Mouse (Mus musculus) liver, adult 2 months (tissue): ENCODE measurements around the gene Cdh22. TPM values are rescaled to one million over a fixed set of nuclear protein-coding genes. Genes with fewer than 3 reads are reported as not detected.

Source experiments
- DNase-seq: peaks from one replicate; pipeline ENCODE4 v3.0.0-alpha.2; 2011; ENCODE audit warnings: low read depth, low spot score; ENCODE audit errors: extremely low read depth
- H3K27ac ChIP-seq: fragments of 200-500 bp; replicated peaks from 2 replicates; pipeline ENCODE4 v1.5.1; 2012; ENCODE audit warnings: low read depth, mild to moderate bottlenecking, control low read depth, inconsistent platforms, low read length; ENCODE audit not compliant: insufficient read depth
- H3K27me3 ChIP-seq: fragments of 200-500 bp; 2 replicates; pipeline ENCODE4 v1.6.1; 2012; ENCODE audit warnings: mild to moderate bottlenecking, moderate library complexity, low read length, inconsistent platforms; ENCODE audit not compliant: control insufficient read depth, insufficient read depth
- H3K36me3 ChIP-seq: fragments of 200-500 bp; 2 replicates; pipeline ENCODE4 v1.6.1; 2012; ENCODE audit warnings: low read length, inconsistent platforms; ENCODE audit not compliant: control insufficient read depth, insufficient read depth
- H3K4me1 ChIP-seq: fragments of 200-500 bp; 2 replicates; pipeline ENCODE4 v1.6.1; 2011; ENCODE audit warnings: low read length; ENCODE audit not compliant: control insufficient read depth, insufficient read depth
- H3K4me3 ChIP-seq: fragments of 200-500 bp; 2 replicates; pipeline ENCODE4 v1.5.1; 2011; ENCODE audit warnings: low read depth, mild to moderate bottlenecking, control low read depth, low read length, moderate library complexity; ENCODE audit not compliant: insufficient read depth
- H3K79me2 ChIP-seq: fragments of 200-500 bp; 2 replicates; pipeline ENCODE4 v1.6.1; 2012; ENCODE audit warnings: inconsistent platforms, mild to moderate bottlenecking, low read length, moderate library complexity; ENCODE audit not compliant: control insufficient read depth, insufficient read depth
- H3K9ac ChIP-seq: fragments of 200-500 bp; 2 replicates; pipeline ENCODE4 v1.6.1; 2012; ENCODE audit warnings: low read depth, mild to moderate bottlenecking, control low read depth, inconsistent platforms, low read length
- CTCF ChIP-seq: fragments of 200-500 bp; IDR thresholded peaks from 2 replicates; pipeline ENCODE4 v1.5.1; 2011; ENCODE audit warnings: low read depth, low read length, control low read depth
- POLR2A ChIP-seq: fragments of 200-500 bp; IDR thresholded peaks from 2 replicates; pipeline ENCODE4 v1.6.1; 2011; ENCODE audit warnings: low read length, control low read depth; ENCODE audit not compliant: insufficient read depth; ENCODE audit errors: extremely low read depth
- WGBS: fragments of 180-500 bp; shearing (Covaris S2); methylation state at CpG from one replicate; pipeline ENCODE4 v1.1.7; 2018; 5-methylcytosine and 5-hydroxymethylcytosine counted together
- polyA plus RNA-seq: library from polyadenylated mRNA; depleted of rRNA; stranded (reverse); fragments of >200 nt; gene quantifications from 2 replicates; pipeline ENCODE4 v1.2.3, GENCODE M21; 2012
- total RNA-seq: library from RNA; depleted of rRNA; stranded (reverse); fragments of >200 nt; gene quantifications from 2 replicates; pipeline ENCODE4 v1.2.3, GENCODE M21; 2014

The Cdh22 gene
- total and polyA plus RNA-seq, 2 experiments: not detected

DNA sequence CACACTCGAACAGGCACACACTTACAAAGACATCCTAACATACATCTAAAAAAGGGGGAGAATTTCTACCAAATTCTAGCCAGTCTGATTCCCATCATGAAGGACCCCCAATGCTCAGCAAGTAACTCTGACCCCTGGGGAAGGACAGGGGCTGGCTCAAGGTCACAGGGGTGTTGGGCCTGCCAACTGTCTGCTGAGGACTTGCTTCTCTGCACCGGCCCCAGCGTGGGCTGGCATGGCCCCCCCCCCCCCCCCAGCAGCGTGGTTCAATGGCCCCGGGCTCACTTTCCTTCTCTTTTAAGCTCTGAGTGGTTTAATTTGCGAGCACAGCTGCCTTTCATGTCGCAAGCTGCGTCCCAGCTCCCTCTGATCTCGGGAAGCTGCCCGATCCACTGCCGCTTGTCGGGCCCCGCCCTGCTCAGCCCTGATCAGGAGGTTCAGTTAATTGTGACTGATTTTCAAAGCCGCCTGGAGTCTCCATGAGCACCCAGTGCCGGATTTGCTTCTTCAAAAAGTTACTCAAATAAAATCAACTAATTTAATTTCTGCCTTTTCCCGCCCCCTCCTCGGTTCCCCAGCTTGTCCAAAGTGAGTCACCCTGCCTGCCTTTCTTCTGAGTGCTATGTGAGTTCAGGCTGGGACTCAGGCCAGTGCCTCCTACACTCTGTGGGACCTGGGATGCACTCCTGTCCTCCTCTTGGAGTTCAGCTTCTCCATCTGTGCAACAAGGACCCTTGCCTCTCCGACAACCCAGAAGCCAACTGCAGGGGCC lies 67.8 kb downstream of the Cdh22 start:
- no peaks in the 10 kb centered on the region for H3K4me1 ChIP-seq
- no peak overlapping the region for H3K4me3 ChIP-seq
- H3K9ac ChIP-seq: no peak overlapping the region
- H3K79me2 ChIP-seq: no peaks in the 10 kb centered on the region
- no peak overlapping the region for H3K27ac ChIP-seq
- no peak for DNase-seq
- no peaks in the 10 kb centered on the region for H3K36me3 ChIP-seq
- TF ChIP-seq POLR2A (no peak), CTCF (no peak)
- 15% methylated on average over 17 of the region's 18 CpGs for WGBS
- no peaks in the 10 kb centered on the region for H3K27me3 ChIP-seq

DNA sequence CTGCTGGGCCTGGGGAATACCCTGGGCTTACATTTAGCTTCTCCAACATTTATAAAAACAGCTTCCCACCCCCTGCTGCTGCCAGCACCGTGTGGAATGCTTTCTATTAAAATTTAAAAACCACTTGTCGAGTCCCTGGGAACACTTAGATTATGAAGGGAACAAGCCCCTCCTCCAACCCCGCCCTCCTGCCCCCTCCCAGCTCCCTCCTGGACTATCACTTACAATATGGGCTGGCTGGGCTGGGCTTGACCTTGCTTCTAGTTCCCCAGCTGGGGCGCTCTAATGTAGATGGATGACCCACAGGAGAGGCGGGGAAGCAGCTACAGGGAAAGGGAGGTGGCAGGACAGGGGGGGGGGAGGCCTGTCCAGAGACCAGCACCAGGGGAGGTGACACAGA lies 72.4 kb downstream of the Cdh22 start:
- WGBS: 12% methylated on average over 5 of the region's 5 CpGs
- Histone ChIP-seq H3K36me3 (no peaks in the 10 kb centered on the region), H3K27me3 (no peaks in the 10 kb centered on the region), H3K79me2 (no peaks in the 10 kb centered on the region), H3K4me1 (no peaks in the 10 kb centered on the region), H3K4me3 (no peak overlapping the region), H3K27ac (no peak overlapping the region), H3K9ac (no peak overlapping the region)
- no peak for TF ChIP-seq POLR2A
- no peak for TF ChIP-seq CTCF
- DNase-seq: no peak

DNA sequence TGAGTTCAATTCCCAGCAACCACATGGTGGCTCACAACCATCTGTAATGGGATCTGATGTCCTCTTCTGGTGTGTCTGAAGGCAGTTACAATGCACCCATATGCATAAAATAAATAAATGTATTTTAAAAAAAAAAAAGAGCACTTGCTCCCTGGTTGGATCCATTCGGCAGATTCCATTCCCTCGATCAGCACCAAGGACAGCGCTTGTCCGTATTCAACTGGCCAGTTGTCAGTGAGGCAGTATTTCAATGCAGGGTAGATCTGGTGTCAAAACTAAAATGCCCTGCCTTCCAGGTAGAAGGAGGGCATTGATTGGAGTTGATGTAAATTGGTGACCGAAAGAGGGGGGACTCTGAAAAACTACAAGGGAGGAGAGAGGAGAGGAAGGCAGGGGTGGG lies 74.2 kb downstream of the Cdh22 start:
- no peaks in the 10 kb centered on the region for H3K27me3 ChIP-seq
- H3K4me1 ChIP-seq: no peaks in the 10 kb centered on the region
- H3K27ac ChIP-seq: no peak overlapping the region
- no peak overlapping the region for H3K9ac ChIP-seq
- no peaks in the 10 kb centered on the region for H3K79me2 ChIP-seq
- no peak overlapping the region for H3K4me3 ChIP-seq
- WGBS: 15% methylated on average over 5 of the region's 5 CpGs
- H3K36me3 ChIP-seq: no peaks in the 10 kb centered on the region
- DNase-seq: no peak
- no peak for TF ChIP-seq POLR2A
- TF ChIP-seq CTCF: no peak

DNA sequence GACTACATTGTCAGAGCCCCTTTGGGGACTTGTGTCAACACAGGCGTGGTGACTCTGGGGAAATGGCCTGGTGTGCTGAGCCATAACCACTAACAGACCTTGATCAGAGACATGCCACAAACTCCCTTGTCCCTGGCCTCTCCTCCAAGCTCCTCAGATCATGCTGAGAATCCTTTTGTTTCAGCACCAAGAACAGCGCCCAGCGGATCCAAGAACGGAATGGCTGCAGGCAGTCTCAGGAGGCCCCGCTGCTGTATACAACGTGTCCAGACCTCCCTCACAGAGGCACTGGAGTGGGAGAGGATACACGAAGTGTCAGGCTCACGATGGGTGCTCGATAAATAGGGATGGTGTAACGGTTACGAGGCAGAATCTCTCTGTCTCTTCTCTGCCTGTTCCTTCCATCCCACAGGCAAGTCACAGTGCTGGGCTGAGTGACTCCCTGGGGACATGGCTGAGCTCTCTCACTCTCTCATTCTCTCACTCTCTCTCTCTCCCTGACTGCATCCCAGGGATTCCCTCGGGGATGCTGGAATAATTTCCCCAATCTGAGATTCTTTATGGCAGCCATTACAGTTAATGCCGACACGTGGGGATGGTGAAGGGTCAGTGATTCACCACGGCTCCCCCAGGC lies 75.5 kb downstream of the Cdh22 start:
- TF ChIP-seq POLR2A (no peak), CTCF (no peak)
- H3K9ac ChIP-seq: no peak overlapping the region
- WGBS: 19% methylated on average over 15 of the region's 15 CpGs
- no peak for DNase-seq
- no peak overlapping the region for H3K27ac ChIP-seq
- no peaks in the 10 kb centered on the region for H3K36me3 ChIP-seq
- H3K4me1 ChIP-seq: no peaks in the 10 kb centered on the region
- no peak overlapping the region for H3K4me3 ChIP-seq
- H3K79me2 ChIP-seq: no peaks in the 10 kb centered on the region
- H3K27me3 ChIP-seq: no peaks in the 10 kb centered on the region

DNA sequence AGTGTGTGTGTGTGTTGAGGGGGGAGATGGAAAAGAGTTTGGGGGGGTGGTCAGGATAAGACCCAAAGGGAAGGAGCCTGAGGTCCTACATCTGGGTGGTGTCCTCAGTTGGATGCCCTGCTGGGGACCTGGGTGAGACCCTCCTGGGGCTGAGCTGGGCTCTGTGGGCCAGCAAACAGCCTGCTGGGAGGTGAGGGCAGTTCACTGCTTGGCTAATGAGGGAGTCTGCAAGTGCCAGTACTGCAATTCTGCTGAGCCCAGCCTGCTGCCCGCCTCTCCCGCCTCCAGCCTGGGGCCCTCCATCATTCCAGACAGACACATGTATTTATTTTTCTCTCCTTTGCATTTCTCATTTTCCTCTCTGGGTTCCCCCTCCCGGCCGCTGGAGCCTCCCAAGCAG lies 76.3 kb downstream of the Cdh22 start:
- no peak overlapping the region for H3K4me3 ChIP-seq
- no peak overlapping the region for H3K9ac ChIP-seq
- DNase-seq: no peak
- H3K79me2 ChIP-seq: no peaks in the 10 kb centered on the region
- H3K27ac ChIP-seq: no peak overlapping the region
- no peaks in the 10 kb centered on the region for H3K27me3 ChIP-seq
- no peaks in the 10 kb centered on the region for H3K4me1 ChIP-seq
- no peaks in the 10 kb centered on the region for H3K36me3 ChIP-seq
- WGBS: 70% methylated on average over 4 of the region's 4 CpGs
- no peak for TF ChIP-seq CTCF
- TF ChIP-seq POLR2A: no peak

DNA sequence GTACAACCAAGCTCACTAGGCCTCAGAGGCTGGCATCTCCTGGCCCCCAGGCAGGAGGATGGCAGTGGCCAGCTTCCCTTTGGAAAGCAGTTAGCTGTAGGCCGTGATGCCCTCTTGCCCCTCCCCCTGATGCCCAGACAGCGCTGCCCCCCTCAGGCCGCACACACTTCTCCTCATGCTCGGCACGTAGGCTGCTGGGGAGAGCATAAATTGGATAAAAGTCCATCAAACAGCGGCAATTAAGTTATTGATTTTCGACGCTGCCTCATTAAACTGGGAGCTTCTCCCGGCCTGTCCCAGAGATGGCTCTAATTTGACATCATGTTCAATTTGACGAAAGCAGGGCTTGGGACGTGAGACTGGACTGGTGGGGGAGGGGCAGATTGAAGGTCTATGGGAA lies 76.8 kb downstream of the Cdh22 start:
- H3K4me1 ChIP-seq: no peaks in the 10 kb centered on the region
- TF ChIP-seq CTCF (no peak), POLR2A (no peak)
- H3K36me3 ChIP-seq: no peaks in the 10 kb centered on the region
- H3K9ac ChIP-seq: no peak overlapping the region
- no peak for DNase-seq
- H3K79me2 ChIP-seq: no peaks in the 10 kb centered on the region
- 69% methylated on average over 11 of the region's 11 CpGs for WGBS
- no peak overlapping the region for H3K4me3 ChIP-seq
- H3K27ac ChIP-seq: no peak overlapping the region
- H3K27me3 ChIP-seq: no peaks in the 10 kb centered on the region
